Mouse (Mus musculus): ENCODE data around the gene Gm49358.

DNA sequence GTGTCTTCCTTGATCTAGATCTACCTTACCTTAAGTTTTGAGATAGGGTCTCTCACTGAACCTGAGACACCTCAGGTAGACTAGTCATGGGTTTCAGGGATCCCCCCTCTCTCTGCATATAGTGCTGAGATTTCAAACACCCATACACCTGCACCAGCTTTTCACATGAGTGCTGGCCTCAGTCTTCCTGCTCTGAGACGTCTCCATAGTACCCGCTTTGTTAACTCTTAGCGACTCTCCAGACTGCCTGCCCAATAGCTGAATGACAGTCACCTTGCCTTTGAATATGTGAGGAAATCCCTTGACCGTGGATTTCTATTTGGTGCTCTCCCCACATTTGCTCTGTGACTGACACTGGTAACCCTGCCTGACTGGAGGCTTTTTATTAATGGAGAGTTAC, 30.4 kb downstream of the Gm49358 start:
- no peak for TF ChIP-seq CTCF (IDR thresholded peaks at IDR 0.05; ENCODE audit: extremely low read depth, insufficient read depth, low read length)
- TF ChIP-seq POLR2A (IDR thresholded peaks at IDR 0.05; ENCODE audit: extremely low read depth, insufficient read depth, low read length): no peak

Measured in cortical plate, adult 2 months (tissue).